Mouse (Mus musculus) lung, postnatal 0 days (tissue): ENCODE data around the gene BC030867.

Experiments used
- CTCF ChIP-seq: IDR thresholded peaks from 2 replicates; pipeline ENCODE4 v1.5.1; 2016; ENCODE audit warnings: antibody characterized with exemption, mild to moderate bottlenecking
- EP300 ChIP-seq: IDR thresholded peaks from 2 replicates; pipeline ENCODE4 v1.6.1; 2016; ENCODE audit warnings: antibody characterized with exemption, mild to moderate bottlenecking, control low read depth

GRCm38 (mm10) chr11:102246273-102246635 is 2.4 kb upstream of the BC030867 start:
- TF ChIP-seq CTCF (no peak), EP300 (no peak)
